Mouse (Mus musculus): ENCODE measurements around the gene Gm5346. TPM values are rescaled to one million over a fixed set of nuclear protein-coding genes. Genes with fewer than 3 reads are reported as not detected.
"Not testable (repeated sequence)": the region's sequence is repeated elsewhere in the genome, so short reads cannot be mapped to it uniquely, and the experiment has no call there.

Gm5346 gene
- polyA plus RNA-seq (2014; fragmentation: Nextera tagmentation; extraction: Ambion mirVana) = not detected in 2 replicates

DNA sequence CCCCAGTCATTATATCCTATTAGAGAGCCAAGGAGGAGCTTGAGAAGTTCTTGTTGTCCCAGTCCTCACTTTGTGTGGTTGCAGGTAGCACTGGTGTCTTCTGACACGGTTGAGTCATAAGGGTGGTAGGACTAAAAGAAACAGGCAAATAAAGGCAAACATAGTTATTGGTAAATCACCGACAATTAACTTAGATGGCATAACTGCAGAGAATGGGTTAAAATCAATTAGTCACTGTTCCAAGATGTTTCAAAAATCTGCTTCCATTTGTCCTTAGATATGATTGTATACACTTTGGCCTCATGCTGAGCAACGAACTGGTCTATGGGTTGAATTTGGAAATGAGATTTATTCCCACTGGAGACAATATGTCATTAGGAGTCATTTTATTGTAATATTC is at the start of gene Gm5346:
TSS of gene Gm5346 (minus strand) at position 101 of the 400 bp plus-strand sequence.
- H3K4me2 ChIP-seq (ENCODE audit: low read depth, low read length, severe bottlenecking) = no peak within 1 kb of the TSS
- no peak within 1 kb of the TSS for H3K9ac ChIP-seq (ENCODE audit: low read length)
- no peak within 1 kb of the TSS for H3K4me3 ChIP-seq (ENCODE audit: low read depth, low read length)
- H3K27me3 ChIP-seq (ENCODE audit: control insufficient read depth, insufficient read depth, low read length) = no peaks in the 10 kb centered on the region
- DNase-seq (ENCODE audit: low spot score) = no peak
- H3K27ac ChIP-seq (ENCODE audit: low read depth, low read length) = no peak within 1 kb of the TSS
- ATAC-seq (replicated peaks; ENCODE audit: low FRiP score) = no peak
- no peaks in the 10 kb centered on the region for H3K9me3 ChIP-seq (ENCODE audit: control insufficient read depth, low read length)
- 90% methylated on average over 3 of the region's 3 CpGs for WGBS
- no peaks in the 10 kb centered on the region for H3K36me3 ChIP-seq (ENCODE audit: control insufficient read depth, insufficient read depth, low read length)
- no peaks in the 10 kb centered on the region for H3K4me1 ChIP-seq (replicated peaks; ENCODE audit: control insufficient read depth, insufficient read depth, low read length)

GRCm38 (mm10) chr8:43616046-43616445 is 11.0 kb downstream of the Gm5346 start:
- H3K27me3 ChIP-seq (ENCODE audit: control insufficient read depth, insufficient read depth, low read length) = no peaks in the 10 kb centered on the region
- no peak for ATAC-seq (replicated peaks; ENCODE audit: low FRiP score)
- no peaks in the 10 kb centered on the region for H3K4me1 ChIP-seq (replicated peaks; ENCODE audit: control insufficient read depth, insufficient read depth, low read length)
- WGBS = 86% methylated on average over 1 of the region's 1 CpGs
- H3K9me3 ChIP-seq (ENCODE audit: control insufficient read depth, low read length) = no peaks in the 10 kb centered on the region
- H3K4me2 ChIP-seq (ENCODE audit: low read depth, low read length, severe bottlenecking) = no peak overlapping the region
- no peak overlapping the region for H3K4me3 ChIP-seq (ENCODE audit: low read depth, low read length)
- H3K9ac ChIP-seq (ENCODE audit: low read length) = no peak overlapping the region
- H3K27ac ChIP-seq (ENCODE audit: low read depth, low read length) = no peak overlapping the region
- no peak for DNase-seq (ENCODE audit: low spot score)
- H3K36me3 ChIP-seq (ENCODE audit: control insufficient read depth, insufficient read depth, low read length) = no peaks in the 10 kb centered on the region

DNA sequence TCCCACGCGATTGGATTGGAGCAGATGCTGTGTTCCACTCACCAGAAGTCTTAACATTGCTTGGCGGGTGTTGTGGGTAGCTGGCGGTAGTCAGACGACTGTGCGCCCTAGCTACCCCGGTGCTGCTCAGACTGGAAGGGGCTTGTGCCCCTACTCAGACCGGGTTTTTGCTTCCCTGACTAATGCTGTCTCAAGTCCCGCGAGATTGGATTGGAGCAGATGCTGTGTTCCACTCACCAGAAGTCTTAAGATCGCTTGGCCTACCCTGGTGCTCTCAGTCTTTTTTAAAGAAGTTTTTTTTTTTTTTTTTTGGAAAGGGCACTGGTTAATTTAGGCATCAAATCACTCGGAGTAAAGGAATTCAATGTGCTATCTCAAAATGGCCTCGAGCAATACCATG is 23.4 kb downstream of the Gm5346 start:
- not testable (repeated sequence) for DNase-seq (ENCODE audit: low spot score); H3K4me2 ChIP-seq (ENCODE audit: low read depth, low read length, severe bottlenecking); H3K9me3 ChIP-seq (ENCODE audit: control insufficient read depth, low read length); H3K4me3 ChIP-seq (ENCODE audit: low read depth, low read length); H3K36me3 ChIP-seq (ENCODE audit: control insufficient read depth, insufficient read depth, low read length); H3K27me3 ChIP-seq (ENCODE audit: control insufficient read depth, insufficient read depth, low read length); H3K9ac ChIP-seq (ENCODE audit: low read length); ATAC-seq (replicated peaks; ENCODE audit: low FRiP score); H3K27ac ChIP-seq (ENCODE audit: low read depth, low read length); H3K4me1 ChIP-seq (replicated peaks; ENCODE audit: control insufficient read depth, insufficient read depth, low read length)
- WGBS = 85% methylated on average over 13 of the region's 13 CpGs

- H3K27ac ChIP-seq (ENCODE audit: low read depth, low read length); H3K27me3 ChIP-seq (ENCODE audit: control insufficient read depth, insufficient read depth, low read length); H3K4me2 ChIP-seq (ENCODE audit: low read depth, low read length, severe bottlenecking); H3K36me3 ChIP-seq (ENCODE audit: control insufficient read depth, insufficient read depth, low read length); H3K9ac ChIP-seq (ENCODE audit: low read length); H3K4me3 ChIP-seq (ENCODE audit: low read depth, low read length); H3K9me3 ChIP-seq (ENCODE audit: control insufficient read depth, low read length); H3K4me1 ChIP-seq (replicated peaks; ENCODE audit: control insufficient read depth, insufficient read depth, low read length); DNase-seq (ENCODE audit: low spot score); ATAC-seq (replicated peaks; ENCODE audit: low FRiP score): not testable (repeated sequence)
- WGBS = 94% methylated on average over 15 of the region's 15 CpGs
Measured at GRCm38 (mm10) chr8:43603166-43603565, 23.9 kb downstream of the Gm5346 start.

- H3K4me1 ChIP-seq (replicated peaks; ENCODE audit: control insufficient read depth, insufficient read depth, low read length); DNase-seq (ENCODE audit: low spot score); H3K4me2 ChIP-seq (ENCODE audit: low read depth, low read length, severe bottlenecking); H3K27ac ChIP-seq (ENCODE audit: low read depth, low read length); H3K27me3 ChIP-seq (ENCODE audit: control insufficient read depth, insufficient read depth, low read length); H3K9ac ChIP-seq (ENCODE audit: low read length); ATAC-seq (replicated peaks; ENCODE audit: low FRiP score); H3K4me3 ChIP-seq (ENCODE audit: low read depth, low read length); H3K36me3 ChIP-seq (ENCODE audit: control insufficient read depth, insufficient read depth, low read length); H3K9me3 ChIP-seq (ENCODE audit: control insufficient read depth, low read length): not testable (repeated sequence)
- WGBS = 90% methylated on average over 2 of the region's 2 CpGs
Measured at GRCm38 (mm10) chr8:43576607-43577006, 50.5 kb downstream of the Gm5346 start, which contains the start of gene Adam26a. Gene Adam26a (minus strand): TSS chr8:43576707.

Other genes starting within 250 kb of the Gm5346 start
- gene Adam26b, start 99.2 kb downstream of the Gm5346 start, polyA plus RNA-seq (2014; fragmentation: Nextera tagmentation; extraction: Ambion mirVana) = not detected in 2 replicates
- not detected in 2 replicates for gene Adam26a, start 50.6 kb downstream of the Gm5346 start, polyA plus RNA-seq (2014; fragmentation: Nextera tagmentation; extraction: Ambion mirVana)
- not detected in 2 replicates for gene Adam34, start 82.8 kb upstream of the Gm5346 start, polyA plus RNA-seq (2014; fragmentation: Nextera tagmentation; extraction: Ambion mirVana)